Mouse (Mus musculus): ENCODE data around the gene Frmpd1. TPM values are rescaled to one million over a fixed set of nuclear protein-coding genes. Genes with fewer than 3 reads are reported as not detected.

Frmpd1 gene
- total and polyA plus RNA-seq, 2 experiments from 2014 or later = 3.0 to 9.6 TPM

GRCm38 (mm10) chr4:45259232-45259832 lies 74.7 kb downstream of the Frmpd1 start:
- no peak for TF ChIP-seq CTCF (IDR thresholded peaks at IDR 0.05)
- no peak overlapping the region for H3K4me2 ChIP-seq (ENCODE audit: low read depth, low read length, poor library complexity, severe bottlenecking)
- H3K27me3 ChIP-seq (ENCODE audit: insufficient read depth, low read length) = 0 out of 2 replicates have a peak, but pooled peaks cover 3% of the 10 kb centered on the region
- no peaks in the 10 kb centered on the region for H3K36me3 ChIP-seq (ENCODE audit: insufficient read depth, low read length)
- peak; percentile 38 for DNase-seq (ENCODE audit: low spot score)
- H3K4me3 ChIP-seq (ENCODE audit: low read depth, low read length) = no peak overlapping the region
- no peak for ATAC-seq (ENCODE audit: low FRiP score)
- H3K4me1 ChIP-seq (ENCODE audit: insufficient read depth, low read length) = 0 out of 2 replicates have a peak, but pooled peaks cover 1% of the 10 kb centered on the region
- H3K9ac ChIP-seq (replicated peaks; ENCODE audit: low read length, poor library complexity, severe bottlenecking) = no peak overlapping the region
- no peak overlapping the region for H3K27ac ChIP-seq (ENCODE audit: low read depth, low read length)
- 62% methylated on average over 4 of the region's 4 CpGs for WGBS
- no peaks in the 10 kb centered on the region for H3K9me3 ChIP-seq (ENCODE audit: low read length)

GRCm38 (mm10) chr4:45261551-45261950 lies 76.9 kb downstream of the Frmpd1 start:
- no peak overlapping the region for H3K9ac ChIP-seq (replicated peaks; ENCODE audit: low read length, poor library complexity, severe bottlenecking)
- H3K4me2 ChIP-seq (ENCODE audit: low read depth, low read length, poor library complexity, severe bottlenecking) = no peak overlapping the region
- H3K4me1 ChIP-seq (ENCODE audit: insufficient read depth, low read length) = no peaks in the 10 kb centered on the region
- H3K36me3 ChIP-seq (ENCODE audit: insufficient read depth, low read length) = no peaks in the 10 kb centered on the region
- H3K27ac ChIP-seq (ENCODE audit: low read depth, low read length) = no peak overlapping the region
- no peak for TF ChIP-seq CTCF (IDR thresholded peaks at IDR 0.05)
- 84% methylated on average over 4 of the region's 4 CpGs for WGBS
- H3K9me3 ChIP-seq (ENCODE audit: low read length) = no peaks in the 10 kb centered on the region
- 0 out of 2 replicates have a peak, but pooled peaks cover 3% of the 10 kb centered on the region for H3K27me3 ChIP-seq (ENCODE audit: insufficient read depth, low read length)
- ATAC-seq (ENCODE audit: low FRiP score) = no peak
- no peak overlapping the region for H3K4me3 ChIP-seq (ENCODE audit: low read depth, low read length)
- DNase-seq (ENCODE audit: low spot score) = no peak

- H3K36me3 ChIP-seq (ENCODE audit: insufficient read depth, low read length) = no peaks in the 10 kb centered on the region
- H3K4me1 ChIP-seq (ENCODE audit: insufficient read depth, low read length) = no peaks in the 10 kb centered on the region
- H3K27me3 ChIP-seq (ENCODE audit: insufficient read depth, low read length) = no peaks in the 10 kb centered on the region
- ATAC-seq (ENCODE audit: low FRiP score) = no peak
- no peak overlapping the region for H3K9ac ChIP-seq (replicated peaks; ENCODE audit: low read length, poor library complexity, severe bottlenecking)
- 84% methylated on average over 3 of the region's 3 CpGs for WGBS
- no peaks in the 10 kb centered on the region for H3K9me3 ChIP-seq (ENCODE audit: low read length)
- no peak overlapping the region for H3K4me3 ChIP-seq (ENCODE audit: low read depth, low read length)
- no peak overlapping the region for H3K4me2 ChIP-seq (ENCODE audit: low read depth, low read length, poor library complexity, severe bottlenecking)
- no peak overlapping the region for H3K27ac ChIP-seq (ENCODE audit: low read depth, low read length)
- no peak for TF ChIP-seq CTCF (IDR thresholded peaks at IDR 0.05)
- DNase-seq (ENCODE audit: low spot score) = no peak
Observed at GRCm38 (mm10) chr4:45267883-45268282, 83.2 kb downstream of the Frmpd1 start.

- Histone ChIP-seq H3K4me2 (ENCODE audit: low read depth, low read length, poor library complexity, severe bottlenecking) (no peak overlapping the region), H3K36me3 (ENCODE audit: insufficient read depth, low read length) (0 out of 2 replicates have a peak, but pooled peaks cover 3% of the 10 kb centered on the region), H3K27ac (ENCODE audit: low read depth, low read length) (no peak overlapping the region)
Observed at GRCm38 (mm10) chr4:45271041-45271452, 86.4 kb downstream of the Frmpd1 start.

GRCm38 (mm10) chr4:45275770-45276169 lies 91.1 kb downstream of the Frmpd1 start:
- no peak for DNase-seq (ENCODE audit: low spot score)
- Histone ChIP-seq H3K9me3 (ENCODE audit: low read length) (no peaks in the 10 kb centered on the region), H3K27ac (ENCODE audit: low read depth, low read length) (no peak overlapping the region), H3K4me2 (ENCODE audit: low read depth, low read length, poor library complexity, severe bottlenecking) (no peak overlapping the region), H3K9ac (replicated peaks; ENCODE audit: low read length, poor library complexity, severe bottlenecking) (no peak overlapping the region; the same call in 1 of the 2 replicates), H3K36me3 (ENCODE audit: insufficient read depth, low read length) (0 out of 2 replicates have a peak, but pooled peaks cover 3% of the 10 kb centered on the region), H3K4me1 (ENCODE audit: insufficient read depth, low read length) (no peaks in the 10 kb centered on the region), H3K27me3 (ENCODE audit: insufficient read depth, low read length) (no peaks in the 10 kb centered on the region), H3K4me3 (ENCODE audit: low read depth, low read length) (no peak overlapping the region)
- no peak for TF ChIP-seq CTCF (IDR thresholded peaks at IDR 0.05)
- ATAC-seq (ENCODE audit: low FRiP score) = no peak
- WGBS = 86% methylated on average over 8 of the region's 8 CpGs

More at GRCm38 (mm10) chr4:45271041-45271452, 86.4 kb downstream of the Frmpd1 start:
- Histone ChIP-seq H3K4me3 (ENCODE audit: low read depth, low read length) (no peak overlapping the region), H3K27me3 (ENCODE audit: insufficient read depth, low read length) (no peaks in the 10 kb centered on the region), H3K9ac (replicated peaks; ENCODE audit: low read length, poor library complexity, severe bottlenecking) (no peak overlapping the region), H3K9me3 (ENCODE audit: low read length) (no peaks in the 10 kb centered on the region), H3K4me1 (ENCODE audit: insufficient read depth, low read length) (no peaks in the 10 kb centered on the region)
- 48% methylated on average over 10 of the region's 10 CpGs for WGBS
- TF ChIP-seq CTCF (IDR thresholded peaks at IDR 0.05) = peak; percentile 10; the same call in 1 of the 2 replicates
- peak; percentile 88 for ATAC-seq (ENCODE audit: low FRiP score)
- peak; percentile 87 for DNase-seq (ENCODE audit: low spot score)

- H3K27me3 ChIP-seq (ENCODE audit: insufficient read depth, low read length) = no peaks in the 10 kb centered on the region
- peak; percentile 59 for TF ChIP-seq CTCF (IDR thresholded peaks at IDR 0.05)
- 0 out of 2 replicates have a peak, but pooled peaks cover 3% of the 10 kb centered on the region for H3K36me3 ChIP-seq (ENCODE audit: insufficient read depth, low read length)
- DNase-seq (ENCODE audit: low spot score) (no peak), ATAC-seq (ENCODE audit: low FRiP score) (peak; percentile 65)
- no peak overlapping the region for H3K4me2 ChIP-seq (ENCODE audit: low read depth, low read length, poor library complexity, severe bottlenecking)
- WGBS = 51% methylated on average over 8 of the region's 8 CpGs
- H3K4me3 ChIP-seq (ENCODE audit: low read depth, low read length) = no peak overlapping the region
- H3K4me1 ChIP-seq (ENCODE audit: insufficient read depth, low read length) = no peaks in the 10 kb centered on the region
- no peaks in the 10 kb centered on the region for H3K9me3 ChIP-seq (ENCODE audit: low read length)
- no peak overlapping the region for H3K27ac ChIP-seq (ENCODE audit: low read depth, low read length)
- no peak overlapping the region for H3K9ac ChIP-seq (replicated peaks; ENCODE audit: low read length, poor library complexity, severe bottlenecking)
Observed at GRCm38 (mm10) chr4:45279292-45279691, 94.6 kb downstream of the Frmpd1 start.

All from midbrain, postnatal 0 days (tissue).